Mouse (Mus musculus) E14TG2a.4 (cell line): ENCODE data around the gene A930018P22Rik.
"Not testable (repeated sequence)": the region's sequence is repeated elsewhere in the genome, so short reads cannot be mapped to it uniquely, and the experiment has no call there.

ENCODE experiments used
- CTCF ChIP-seq: conservative IDR thresholded peaks from 2 replicates; pipeline ENCODE4 v1.5.1; 2014; ENCODE audit warnings: low read length
- NANOG ChIP-seq: IDR thresholded peaks from 2 replicates; pipeline ENCODE4 v1.6.1; 2014; ENCODE audit warnings: borderline replicate concordance, low read length, mixed read lengths
- POU5F1 ChIP-seq: IDR thresholded peaks from 2 replicates; pipeline ENCODE4 v1.6.1; 2014; ENCODE audit warnings: low read length, borderline replicate concordance

DNA sequence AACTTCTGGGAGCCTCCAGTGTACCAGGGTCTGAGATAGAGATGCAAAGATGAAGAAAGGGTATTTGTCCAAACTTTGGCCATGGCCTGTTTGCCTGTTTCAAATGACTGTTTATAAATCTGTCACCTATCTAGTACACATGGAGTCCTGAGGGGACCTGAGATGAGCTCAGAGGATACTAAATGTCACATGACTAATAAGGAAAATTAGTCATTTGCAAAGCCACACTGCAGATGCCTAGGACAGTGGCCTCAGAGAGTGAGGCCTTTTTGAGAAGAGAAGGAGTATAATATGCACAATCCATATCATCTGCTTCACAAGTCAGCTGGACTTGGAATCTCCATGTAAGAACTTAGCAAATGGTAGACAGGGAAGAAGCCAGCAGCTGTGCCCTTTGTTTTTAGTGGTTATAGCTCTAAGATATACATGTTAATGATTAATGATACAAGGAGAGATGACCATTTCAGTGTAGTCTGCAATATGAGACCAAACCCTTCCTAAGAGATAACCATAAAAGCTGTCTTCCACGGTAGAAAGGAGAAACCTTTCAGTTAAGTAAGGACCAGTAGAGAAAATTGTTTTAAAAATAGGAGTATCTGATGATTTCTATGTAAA, 41.0 kb upstream of the A930018P22Rik start:
- TF ChIP-seq CTCF, NANOG, POU5F1: not testable (repeated sequence)
